Mouse (Mus musculus) v-Abl transformed pro-B cells (cell line): Measurements from ENCODE around the gene Itgb5.

ENCODE experiments used
- in situ Hi-C, 2 experiments: fragments of 400-800 bp; cut with MboI; formaldehyde crosslinking; loops; one replicate each; pipeline ENCODE4 v1.15.1; 2025; ENCODE audit not compliant: unreplicated experiment in 2 of 2

The Itgb5 gene

DNA sequence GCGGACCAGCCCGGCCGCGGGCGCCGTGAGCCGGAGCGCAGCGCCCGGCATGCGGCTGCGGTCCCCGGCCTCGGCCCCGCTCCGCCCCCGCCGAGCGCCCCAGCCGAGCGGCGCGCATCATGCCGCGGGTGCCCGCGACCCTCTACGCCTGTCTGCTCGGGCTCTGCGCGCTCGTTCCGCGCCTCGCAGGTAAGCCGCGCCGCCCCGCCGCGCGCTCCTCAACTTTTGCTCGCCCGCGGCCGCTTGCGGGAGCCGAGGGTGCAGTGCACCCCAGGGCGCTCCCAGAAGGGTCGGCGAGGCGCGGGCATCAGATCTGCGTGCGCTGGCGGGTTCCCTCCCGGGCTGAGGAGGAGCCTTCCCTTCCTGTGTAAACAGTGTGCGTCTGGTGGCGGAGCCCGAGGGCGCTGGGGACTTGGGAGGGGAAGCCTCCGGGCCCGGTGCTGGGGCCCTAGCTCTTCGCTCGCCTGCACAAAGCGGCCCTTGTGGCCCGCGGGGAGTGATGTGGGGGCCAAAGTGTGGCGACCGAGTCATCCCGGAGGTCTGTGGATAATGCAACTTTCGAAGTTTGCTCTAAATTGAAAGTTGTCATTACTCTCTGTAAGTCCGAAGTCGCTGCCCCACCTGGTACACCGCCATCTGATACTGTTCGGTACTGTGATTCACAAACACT lies 512 bp downstream of the Itgb5 start:
- in situ Hi-C loops = loop anchor here (5.0 to 10.0 kb wide), 4 partner anchors 115 to 885 kb away; no protein-coding TSS in a partner anchor

DNA sequence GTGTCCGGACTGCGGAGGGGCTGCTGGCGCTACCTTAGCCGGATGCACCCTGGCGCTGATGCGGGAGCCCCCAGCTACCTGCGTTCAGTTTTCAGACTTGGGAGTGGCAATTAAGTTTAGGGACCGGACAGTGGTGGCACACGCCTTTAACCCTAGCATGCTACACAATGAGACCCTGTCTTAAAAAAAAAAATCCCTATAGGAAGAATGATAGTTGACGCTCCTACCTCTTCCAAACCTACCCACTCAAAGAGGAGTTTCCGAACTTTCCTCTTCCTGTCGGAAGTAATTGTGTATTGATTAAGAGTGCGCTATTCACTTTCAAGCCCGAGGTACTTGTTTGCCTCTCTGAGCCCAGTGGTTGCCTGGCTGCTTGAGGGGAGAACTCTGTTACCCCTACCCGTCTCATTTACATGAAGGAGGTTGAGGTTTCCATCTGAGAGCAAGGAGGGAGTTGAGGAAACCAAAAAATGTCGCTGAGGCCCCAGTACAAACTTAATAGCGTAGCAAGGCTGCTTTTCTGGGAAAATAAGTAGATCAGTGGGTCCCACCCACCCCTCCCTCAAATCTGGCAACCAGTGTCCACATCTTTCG lies 1.1 kb downstream of the Itgb5 start:
- in situ Hi-C loops = no loop called here

DNA sequence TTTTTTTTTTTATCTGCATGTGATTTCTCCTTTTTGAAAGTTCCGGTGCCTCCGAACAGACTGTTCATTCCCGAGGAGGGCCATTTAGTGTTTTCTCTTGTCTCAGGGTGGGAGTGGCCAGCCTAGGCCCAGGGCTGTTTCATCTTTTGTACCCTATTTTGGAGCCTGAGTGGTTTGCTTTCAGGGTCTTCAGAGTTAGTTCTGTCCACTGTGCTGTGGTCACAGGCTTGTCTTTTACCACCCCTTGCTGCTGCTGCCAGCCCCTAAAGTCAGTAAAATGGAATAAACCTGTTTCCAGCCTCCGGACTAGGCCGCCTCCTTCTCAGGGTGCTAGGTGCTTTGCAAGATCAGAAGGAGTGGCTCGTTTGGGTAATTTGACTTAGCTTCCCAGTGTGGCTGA lies 2.6 kb downstream of the Itgb5 start:
- in situ Hi-C loops = no loop called here

DNA sequence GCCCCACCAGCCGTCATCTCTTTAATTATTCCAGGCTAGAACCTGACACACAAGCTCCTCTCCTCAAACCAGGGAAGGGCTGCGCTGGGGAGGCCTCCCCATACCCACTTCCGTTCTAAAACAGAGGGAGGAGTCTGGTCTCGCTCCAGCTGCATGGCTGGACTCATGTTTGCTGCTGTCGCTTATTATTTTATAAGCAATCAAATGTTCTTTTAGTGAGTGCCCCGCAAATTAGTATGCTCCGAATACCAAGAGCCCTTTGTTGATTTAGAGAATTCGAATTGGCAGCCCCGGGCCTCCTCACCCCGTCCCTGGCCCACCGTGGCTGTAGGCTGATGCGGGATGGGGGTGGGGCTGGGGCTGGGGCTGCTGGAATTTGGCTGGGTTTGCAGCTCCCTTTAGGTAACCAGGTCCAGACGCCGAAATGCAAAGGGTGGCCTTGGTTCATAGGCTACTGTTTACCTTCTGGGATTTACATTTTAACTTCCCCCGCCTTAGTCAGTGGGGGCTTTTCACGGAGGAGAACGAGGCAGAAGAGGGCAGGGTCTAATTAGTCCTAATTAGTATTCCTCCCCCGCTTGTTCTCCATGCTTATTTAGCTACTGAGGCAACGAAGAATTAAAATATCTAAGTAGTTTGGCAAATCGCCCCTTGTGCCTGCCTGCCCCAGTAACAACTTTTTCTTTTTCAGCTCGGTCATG lies 3.4 kb downstream of the Itgb5 start:
- in situ Hi-C loops = no loop called here

DNA sequence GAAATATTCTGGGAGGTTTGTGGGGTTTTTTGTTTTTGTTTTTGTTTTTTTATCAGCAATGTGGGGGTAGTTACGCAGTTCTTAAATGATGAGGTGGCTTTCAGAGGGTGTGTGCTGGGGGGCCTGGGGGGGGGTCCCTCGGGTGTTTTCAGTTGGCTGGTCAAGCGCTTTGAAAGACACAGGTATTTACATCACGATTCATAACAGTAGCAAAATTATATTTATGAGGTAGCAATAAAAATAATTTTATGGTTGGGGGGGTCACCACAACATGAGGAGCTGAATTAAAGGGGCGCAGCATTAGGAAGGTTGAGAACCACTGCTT lies 3.9 kb downstream of the Itgb5 start:
- in situ Hi-C loops = no loop called here

DNA sequence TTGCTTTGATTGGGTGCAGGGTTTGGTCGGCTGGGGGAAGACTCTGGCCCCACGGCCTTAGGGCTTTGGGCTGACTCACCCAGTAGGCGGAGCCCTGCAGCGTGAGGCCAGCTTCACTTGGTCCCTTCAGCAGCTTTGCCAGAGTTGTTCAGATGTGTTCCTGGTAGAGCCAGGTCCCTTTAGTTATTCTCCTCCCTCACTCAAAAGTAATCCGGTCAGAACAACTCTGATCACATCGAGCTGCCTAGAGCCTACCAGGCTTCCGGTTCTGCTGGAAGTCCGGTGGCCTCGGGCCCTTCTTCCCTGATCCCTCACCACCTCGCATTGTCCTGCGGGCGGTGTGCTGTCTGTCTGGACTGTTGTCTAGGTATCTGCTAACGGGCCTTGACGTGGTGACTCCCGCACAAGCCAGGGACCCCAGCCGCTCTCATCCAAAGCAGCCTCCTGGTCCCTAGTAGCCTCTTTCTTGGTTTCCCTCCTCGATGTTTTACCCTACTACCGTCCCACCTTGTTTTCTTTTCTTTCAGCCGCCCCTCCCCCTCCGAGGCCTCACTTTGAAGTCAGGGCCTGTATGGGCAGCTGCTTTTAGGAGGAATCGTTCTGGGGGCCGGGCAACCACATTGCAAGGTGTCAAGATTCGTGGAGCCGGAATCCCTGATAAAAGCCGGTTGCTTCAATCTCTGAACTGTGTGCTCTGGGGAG lies 4.5 kb downstream of the Itgb5 start:
- in situ Hi-C loops = no loop called here

DNA sequence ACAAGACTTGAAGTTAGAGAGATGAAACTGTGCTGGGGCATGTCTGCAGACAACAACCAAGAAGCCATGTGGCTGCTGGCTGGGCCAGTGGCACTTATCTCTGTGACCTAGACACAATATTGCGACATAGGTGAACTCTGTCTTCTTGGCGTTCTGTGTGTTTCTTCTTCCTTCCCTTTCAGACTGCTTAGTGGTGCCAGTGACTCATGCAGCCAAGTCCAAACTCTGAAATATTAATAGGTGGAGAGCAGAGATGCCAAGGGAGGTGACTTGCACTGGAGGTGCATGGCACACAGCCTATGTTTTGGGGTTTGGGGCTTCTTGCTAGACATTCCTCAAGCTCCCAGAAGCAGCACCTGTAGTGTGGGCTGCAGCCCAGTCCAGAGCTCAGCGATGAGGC lies 7.2 kb downstream of the Itgb5 start:
- in situ Hi-C loops = no loop called here

DNA sequence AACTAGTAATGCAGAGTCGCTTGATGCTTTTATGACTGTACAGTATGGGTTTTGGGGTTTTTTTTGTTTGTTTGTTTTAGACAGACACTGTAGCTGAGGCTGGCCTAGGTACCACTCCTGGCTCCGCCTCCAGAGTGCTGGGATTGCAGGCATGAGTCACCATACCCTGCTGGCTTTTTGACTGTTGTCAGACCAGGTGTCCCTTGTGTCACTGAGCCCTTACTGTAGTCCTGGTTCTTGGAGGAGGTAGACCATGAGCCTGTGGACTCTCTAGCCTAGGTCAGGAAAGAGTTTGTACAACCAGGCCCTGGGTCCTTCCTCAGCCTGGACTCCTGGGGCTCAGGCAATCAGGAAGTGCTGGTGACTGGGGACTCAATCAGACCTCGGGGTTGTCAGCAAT lies 7.7 kb downstream of the Itgb5 start:
- in situ Hi-C loops = no loop called here

DNA sequence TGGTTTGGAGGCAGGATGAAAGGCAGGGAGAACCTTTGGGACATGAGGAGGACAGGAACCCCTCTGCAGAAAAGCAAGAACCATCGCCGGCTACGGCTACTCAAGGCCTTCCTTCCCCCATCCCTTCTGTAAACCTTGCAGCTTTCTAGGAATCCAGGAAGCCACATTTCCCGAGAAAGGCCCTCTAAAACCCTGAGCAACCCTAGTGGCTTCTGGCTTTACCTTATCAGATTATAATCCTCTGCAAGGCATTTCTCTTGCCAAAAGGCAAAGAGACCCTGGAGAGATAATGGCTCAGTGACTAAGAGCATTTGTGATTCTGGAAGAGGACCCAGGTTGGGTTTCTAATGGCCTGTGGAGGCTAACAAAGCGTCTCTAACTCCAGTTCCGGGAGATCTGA lies 11.2 kb downstream of the Itgb5 start:
- in situ Hi-C loops = no loop called here

DNA sequence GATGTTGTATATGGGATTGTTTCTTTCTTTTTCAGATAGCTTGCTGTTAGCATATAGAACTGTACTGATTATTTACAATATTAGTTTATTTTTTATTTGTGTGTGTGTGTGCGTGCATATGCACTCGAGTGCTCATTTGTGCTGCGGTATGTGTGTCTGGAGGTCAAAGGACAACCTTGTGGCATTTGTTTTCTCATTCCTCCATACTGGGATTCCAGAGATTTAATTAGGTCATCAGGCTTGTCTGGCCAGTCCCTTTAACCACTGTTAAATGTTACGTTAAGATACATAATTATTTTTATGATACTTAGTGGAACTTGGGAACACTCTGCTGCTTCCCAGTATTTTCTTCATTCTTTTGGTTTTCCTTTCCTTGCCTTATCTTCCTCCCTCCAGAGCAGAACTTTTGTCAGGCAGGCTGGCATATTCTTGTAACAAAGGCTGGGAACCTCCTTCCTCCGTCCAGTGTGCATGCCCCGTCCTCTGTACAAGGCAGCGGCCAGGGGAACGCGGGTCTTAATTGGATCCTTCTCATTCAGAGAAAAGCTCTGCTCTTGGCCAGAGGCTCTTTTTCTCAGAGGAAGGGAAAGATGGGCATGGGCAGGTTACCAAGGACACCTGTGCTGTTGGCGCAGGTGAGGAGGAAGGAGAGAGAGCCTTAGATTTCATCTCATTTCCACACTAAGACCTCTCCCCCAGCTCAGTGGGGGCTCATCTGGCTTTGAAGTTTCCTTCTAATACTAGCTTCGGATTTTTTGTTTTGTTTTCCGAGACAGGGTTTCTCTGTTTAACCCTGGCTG lies 12.8 kb downstream of the Itgb5 start:
- in situ Hi-C loops = no loop called here

DNA sequence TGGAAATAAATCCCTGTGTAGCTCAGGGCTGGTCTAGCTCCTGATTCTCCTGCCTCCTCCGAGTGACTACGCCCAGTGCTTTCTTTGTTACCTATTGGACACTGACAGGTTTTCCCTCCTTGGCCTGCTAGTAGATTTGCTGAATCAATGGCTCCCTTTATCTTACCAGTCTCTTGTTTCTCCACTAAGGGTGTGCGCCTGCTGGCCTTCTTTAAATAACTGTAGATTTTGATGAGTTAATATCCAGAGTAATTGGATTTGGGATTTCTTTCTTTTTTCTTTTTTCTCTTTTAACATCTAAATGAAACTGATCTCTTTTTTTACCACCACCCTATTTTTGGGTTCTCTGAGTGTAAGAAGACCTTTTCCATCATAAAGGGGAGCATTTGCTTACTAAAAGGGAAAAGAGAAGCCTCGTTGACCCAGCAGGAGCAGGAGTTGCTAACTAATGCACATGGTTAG lies 14.7 kb downstream of the Itgb5 start:
- in situ Hi-C loops = no loop called here

DNA sequence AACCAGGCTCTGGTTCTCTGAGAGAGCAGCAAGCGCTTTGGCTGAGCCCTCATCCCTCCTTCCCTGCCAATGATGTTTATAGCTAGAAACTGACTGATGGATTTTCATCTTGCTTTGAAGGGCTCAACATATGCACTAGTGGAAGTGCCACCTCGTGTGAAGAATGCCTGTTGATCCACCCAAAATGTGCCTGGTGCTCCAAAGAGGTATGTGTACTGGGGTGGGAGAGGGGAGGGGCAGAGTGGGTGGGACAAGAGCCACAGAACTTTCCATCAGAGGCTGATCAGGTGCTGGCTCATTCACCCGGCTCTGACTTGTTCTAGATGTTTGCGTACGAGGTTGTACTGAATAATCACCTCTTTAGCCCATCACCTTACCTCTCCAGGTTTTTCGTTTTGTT lies 15.4 kb downstream of the Itgb5 start:
- in situ Hi-C loops = no loop called here

DNA sequence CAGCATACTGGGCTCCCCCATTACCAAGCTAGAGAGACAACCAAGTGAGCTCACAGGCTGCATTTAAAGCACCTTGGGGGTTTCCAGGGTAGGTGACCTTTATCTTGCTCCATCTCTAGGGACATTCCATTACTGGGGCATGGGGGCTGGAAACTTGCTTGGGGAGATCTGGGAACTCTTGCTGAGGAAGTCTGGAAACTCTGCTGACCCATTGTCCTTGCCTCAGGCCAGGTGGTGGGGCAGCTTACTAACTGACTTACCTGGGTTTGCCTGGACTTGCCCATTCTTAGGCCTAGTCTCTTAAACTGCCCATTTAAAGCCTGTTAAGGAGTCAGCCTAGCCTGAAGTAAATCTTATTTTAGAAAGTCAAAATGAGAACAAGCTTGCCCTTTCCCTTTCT lies 23.8 kb downstream of the Itgb5 start:
- in situ Hi-C loops = no loop called here

DNA sequence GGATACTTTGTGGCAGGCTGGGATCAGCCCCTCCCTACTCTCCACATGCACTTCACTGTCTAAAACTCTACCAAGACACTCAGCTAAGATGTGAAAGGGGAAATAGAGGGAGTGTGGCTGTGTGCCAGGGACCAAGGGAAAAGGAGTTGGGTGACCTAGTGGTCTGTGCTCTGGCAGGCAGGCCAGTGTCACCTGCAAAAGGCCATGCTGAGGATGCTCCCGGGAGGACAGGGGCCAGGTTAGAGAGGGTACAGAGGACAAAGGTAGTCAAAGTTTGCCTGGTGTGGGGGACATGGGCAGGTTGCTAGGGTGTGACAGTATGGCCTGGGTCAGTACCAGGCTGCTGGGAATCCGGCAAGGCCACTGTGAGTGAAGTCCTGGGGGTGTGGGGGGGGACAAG lies 29.3 kb downstream of the Itgb5 start:
- in situ Hi-C loops = no loop called here

DNA sequence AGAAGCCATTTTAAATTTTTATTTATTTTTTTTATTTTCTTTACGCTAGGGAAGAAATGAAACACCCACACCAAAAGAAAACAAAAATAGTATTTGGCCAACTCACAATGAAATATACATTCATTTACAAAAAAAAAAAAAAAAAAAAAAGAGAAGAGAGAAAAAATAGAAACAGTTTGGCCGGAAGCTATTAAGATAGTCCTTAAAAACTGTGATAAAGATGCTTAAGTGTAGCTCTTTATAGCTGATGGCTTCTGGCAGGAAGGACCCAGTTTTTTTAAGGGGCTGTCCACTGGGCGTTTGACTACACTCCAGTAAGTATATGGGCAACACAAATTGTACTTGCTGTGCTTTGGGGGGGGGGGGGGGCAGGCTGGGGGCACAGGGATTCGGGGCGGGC lies 29.9 kb downstream of the Itgb5 start:
- in situ Hi-C loops = no loop called here

DNA sequence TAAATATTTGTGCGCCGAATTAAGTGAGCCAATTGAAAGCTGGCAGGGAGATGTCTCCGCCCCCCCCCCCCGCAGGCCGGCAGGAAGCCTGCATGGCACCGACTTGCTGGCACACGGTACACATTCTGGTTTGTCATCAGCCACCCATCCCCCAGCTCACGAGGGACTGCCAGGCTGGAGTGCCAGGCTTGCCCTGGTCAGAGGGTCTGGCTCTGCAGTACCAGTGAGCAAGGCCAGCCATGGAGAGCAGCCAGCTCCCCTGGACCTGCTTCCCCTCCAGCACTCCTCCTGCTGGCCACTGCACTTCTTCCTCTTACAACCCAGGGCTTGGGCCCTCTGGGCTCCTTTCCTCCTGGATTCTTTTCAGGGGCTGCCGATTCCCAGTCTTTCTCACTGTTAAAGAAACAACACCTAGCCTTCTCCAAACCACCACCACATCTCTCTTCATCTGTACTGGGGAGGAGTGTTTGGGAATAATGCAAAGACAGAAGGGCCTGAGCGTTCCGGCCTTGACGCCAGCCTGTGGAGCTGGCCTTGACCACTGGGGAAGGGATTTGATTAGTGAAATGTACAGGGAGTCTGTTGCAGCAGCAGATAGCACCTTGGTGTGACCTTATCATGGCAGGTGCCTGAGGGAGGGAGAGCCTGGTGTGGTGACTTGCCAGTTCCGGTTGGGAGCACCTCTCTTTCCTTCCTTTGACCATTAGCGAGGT lies 30.7 kb downstream of the Itgb5 start:
- in situ Hi-C loops = no loop called here

DNA sequence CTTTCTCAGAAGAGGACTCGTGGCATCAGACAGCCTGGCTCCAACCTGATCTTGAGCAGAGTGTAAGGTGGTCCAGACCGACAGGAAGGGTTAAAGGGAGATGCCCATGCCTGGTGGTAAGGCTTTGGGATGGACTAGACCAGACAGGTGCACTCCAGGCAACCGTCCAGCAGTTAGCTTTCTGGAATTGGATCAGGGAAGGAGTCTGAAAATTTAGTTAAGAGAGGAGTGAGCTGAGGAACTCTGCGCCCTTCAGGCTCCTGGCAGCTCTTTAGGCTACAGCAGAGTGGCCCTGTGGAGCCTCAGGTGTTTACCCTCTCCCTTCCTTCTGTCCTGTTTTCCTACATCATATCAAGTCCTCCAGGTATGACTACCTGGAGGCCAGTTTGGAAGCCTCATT lies 32.9 kb downstream of the Itgb5 start:
- in situ Hi-C loops = no loop called here

DNA sequence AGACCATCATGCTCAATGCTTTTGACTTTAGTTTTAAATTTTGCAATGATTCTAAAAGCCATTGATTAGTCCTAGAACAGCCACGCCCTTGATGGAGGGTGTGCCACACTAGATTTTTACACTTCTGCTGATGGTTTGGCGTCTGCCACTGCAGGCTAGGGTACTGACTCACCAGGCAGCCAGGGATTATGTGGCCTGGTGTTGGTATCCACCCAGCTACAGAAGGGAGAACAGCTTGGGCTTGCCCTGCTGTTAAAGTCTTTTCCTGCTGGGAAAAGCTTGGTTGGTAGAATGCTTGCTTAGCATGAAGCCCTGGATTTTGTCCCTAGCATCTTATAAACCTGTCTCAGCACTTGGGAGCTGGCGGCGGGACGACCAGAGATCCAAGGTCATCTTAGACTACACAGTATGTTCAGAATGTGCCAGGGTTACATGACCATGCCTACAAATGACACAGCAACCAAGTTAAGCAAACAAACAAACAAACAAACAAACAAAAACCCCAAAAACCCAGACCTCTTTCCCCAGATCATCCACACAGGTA lies 33.8 kb downstream of the Itgb5 start:
- in situ Hi-C loops = no loop called here

DNA sequence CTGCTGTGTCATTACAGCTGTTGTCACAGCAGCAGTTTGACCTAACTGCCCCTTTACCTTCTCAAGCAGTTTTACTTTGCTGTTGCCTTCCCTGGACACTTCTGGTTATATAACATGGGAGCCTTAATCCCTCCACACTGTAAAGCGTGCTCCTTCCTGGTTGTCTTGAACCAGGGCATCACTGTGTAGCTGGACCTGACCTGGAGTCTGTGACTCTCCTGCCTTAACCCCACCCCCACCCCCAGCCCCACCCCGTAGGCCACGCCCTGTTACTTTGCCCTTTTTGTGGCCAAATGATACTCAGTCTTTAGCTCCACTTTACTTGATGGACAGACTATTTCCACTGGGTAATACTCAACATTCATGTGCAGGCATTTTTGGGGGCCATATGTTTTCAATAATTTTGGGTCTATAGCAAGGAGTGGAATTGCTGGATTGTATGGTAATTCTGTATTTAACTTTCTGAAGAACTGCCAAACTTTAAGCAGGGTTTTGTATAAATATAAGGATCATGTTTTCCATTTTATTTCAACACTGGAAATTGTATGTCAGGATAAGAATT lies 40.8 kb downstream of the Itgb5 start:
- in situ Hi-C loops = no loop called here
